Mouse (Mus musculus) lung, postnatal 25 days (tissue): ENCODE results near the gene Grid1.

Experiments
- DNase-seq: peaks from one replicate; pipeline ENCODE4 v3.0.0; 2022; ENCODE audit warnings: low spot score

Grid1 gene

GRCm38 (mm10) chr14:34916315-34916714 is 96.4 kb downstream of the Grid1 start:
- no peak for DNase-seq

GRCm38 (mm10) chr14:34917111-34917510 is 97.2 kb downstream of the Grid1 start:
- DNase-seq: no peak

- no peak for DNase-seq
Observed at GRCm38 (mm10) chr14:34919221-34919620, 99.3 kb downstream of the Grid1 start.

- no peak for DNase-seq
Observed at GRCm38 (mm10) chr14:34921265-34921664, 101.4 kb downstream of the Grid1 start.

GRCm38 (mm10) chr14:34925021-34925420 is 105.1 kb downstream of the Grid1 start:
- DNase-seq: no peak

- DNase-seq: no peak
Observed at GRCm38 (mm10) chr14:34930040-34930719, 110.3 kb downstream of the Grid1 start.

- no peak for DNase-seq
Observed at GRCm38 (mm10) chr14:34933197-34933596, 113.3 kb downstream of the Grid1 start.

GRCm38 (mm10) chr14:34936192-34936770 is 116.4 kb downstream of the Grid1 start:
- no peak for DNase-seq

- no peak for DNase-seq
Observed at GRCm38 (mm10) chr14:34944390-34944979, 124.6 kb downstream of the Grid1 start.

- DNase-seq: no peak
Observed at GRCm38 (mm10) chr14:34945471-34946313, 125.8 kb downstream of the Grid1 start.

- DNase-seq: no peak
Observed at GRCm38 (mm10) chr14:34946314-34946583, 126.3 kb downstream of the Grid1 start.

- DNase-seq: no peak
Observed at GRCm38 (mm10) chr14:34948249-34948648, 128.3 kb downstream of the Grid1 start.

GRCm38 (mm10) chr14:34952311-34952710 is 132.4 kb downstream of the Grid1 start:
- DNase-seq: no peak

- no peak for DNase-seq
Observed at GRCm38 (mm10) chr14:34953566-34953965, 133.7 kb downstream of the Grid1 start.

GRCm38 (mm10) chr14:34955689-34956088 is 135.8 kb downstream of the Grid1 start:
- DNase-seq: no peak

GRCm38 (mm10) chr14:34960227-34960626 is 140.3 kb downstream of the Grid1 start:
- DNase-seq: no peak

GRCm38 (mm10) chr14:34963616-34964168 is 143.8 kb downstream of the Grid1 start:
- no peak for DNase-seq

GRCm38 (mm10) chr14:34969102-34969819 is 149.4 kb downstream of the Grid1 start:
- DNase-seq: peak; percentile 2

GRCm38 (mm10) chr14:34972930-34973329 is 153.0 kb downstream of the Grid1 start:
- DNase-seq: no peak

- DNase-seq: no peak
Observed at GRCm38 (mm10) chr14:34980756-34981155, 160.8 kb downstream of the Grid1 start.

GRCm38 (mm10) chr14:34989131-34989530 is 169.2 kb downstream of the Grid1 start:
- DNase-seq: no peak

- no peak for DNase-seq
Observed at GRCm38 (mm10) chr14:35006736-35007135, 186.8 kb downstream of the Grid1 start.
